Mouse (Mus musculus): ENCODE measurements around the gene Ly6g6d. TPM values are rescaled to one million over a fixed set of nuclear protein-coding genes. Genes with fewer than 3 reads are reported as not detected.
A peak's percentile ranks its signal among the peaks of the same experiment; 100 is the strongest.

Gene Ly6g6d
- total and polyA plus RNA-seq, 3 experiments = 0.61 to 1.3 TPM; not detected in 1

GRCm38 (mm10) chr17:35055691-35056495, 22.0 kb downstream of the Ly6g6d start:
- H3K79me2 ChIP-seq (replicated peaks; ENCODE audit: control insufficient read depth, insufficient read depth, low read length) = no peaks in the 10 kb centered on the region
- peaks cover 9% of the 10 kb centered on the region for H3K36me3 ChIP-seq (ENCODE audit: control insufficient read depth, insufficient read depth, low read length)
- peaks cover 14% of the 10 kb centered on the region for H3K4me1 ChIP-seq (ENCODE audit: control insufficient read depth, insufficient read depth, low read length)
- TF ChIP-seq EP300 (IDR thresholded peaks at IDR 0.05; ENCODE audit: insufficient read depth, low read depth, low read length) (0 out of 2 replicates have a peak, but pooled peaks have one; percentile 12), POLR2A (IDR thresholded peaks at IDR 0.05; ENCODE audit: insufficient read depth, low read depth, low read length) (no peak; the same call in 1 of the 2 replicates), CTCF (IDR thresholded peaks at IDR 0.05) (no peak)
- peak overlapping the region; percentile 38 for H3K27ac ChIP-seq
- H3K4me3 ChIP-seq = no peak overlapping the region
- no peak overlapping the region for H3K9ac ChIP-seq (ENCODE audit: low read depth, low read length)
- intact Hi-C loops (cut with DNase I) = no loop called here
- 51% methylated on average over 7 of the region's 7 CpGs for WGBS
- H3K27me3 ChIP-seq (ENCODE audit: control insufficient read depth, insufficient read depth, low read length) = no peaks in the 10 kb centered on the region
- DNase-seq = no peak

GRCm38 (mm10) chr17:35052271-35052798, 25.5 kb downstream of the Ly6g6d start:
- Histone ChIP-seq H3K27ac (peak overlapping the region; percentile 95), H3K79me2 (replicated peaks; ENCODE audit: control insufficient read depth, insufficient read depth, low read length) (no peaks in the 10 kb centered on the region), H3K4me1 (ENCODE audit: control insufficient read depth, insufficient read depth, low read length) (peaks cover 18% of the 10 kb centered on the region), H3K36me3 (ENCODE audit: control insufficient read depth, insufficient read depth, low read length) (peaks cover 7% of the 10 kb centered on the region), H3K9ac (ENCODE audit: low read depth, low read length) (no peak overlapping the region), H3K27me3 (ENCODE audit: control insufficient read depth, insufficient read depth, low read length) (no peaks in the 10 kb centered on the region), H3K4me3 (peak overlapping the region; percentile 64; the same call in 1 of the 2 replicates)
- WGBS = 38% methylated on average over 12 of the region's 12 CpGs
- no peak for TF ChIP-seq POLR2A (IDR thresholded peaks at IDR 0.05; ENCODE audit: insufficient read depth, low read depth, low read length)
- TF ChIP-seq EP300 (IDR thresholded peaks at IDR 0.05; ENCODE audit: insufficient read depth, low read depth, low read length) = no peak
- TF ChIP-seq CTCF (IDR thresholded peaks at IDR 0.05) = no peak
- no peak for DNase-seq
- intact Hi-C loops (cut with DNase I) = no loop called here

- H3K4me1 ChIP-seq (ENCODE audit: control insufficient read depth, insufficient read depth, low read length) = peaks cover 18% of the 10 kb centered on the region
- peak overlapping the region; percentile 64 for H3K4me3 ChIP-seq
- peak overlapping the region; percentile 70 for H3K9ac ChIP-seq (ENCODE audit: low read depth, low read length)
- H3K36me3 ChIP-seq (ENCODE audit: control insufficient read depth, insufficient read depth, low read length) = peaks cover 7% of the 10 kb centered on the region
- no peaks in the 10 kb centered on the region for H3K79me2 ChIP-seq (replicated peaks; ENCODE audit: control insufficient read depth, insufficient read depth, low read length)
- TF ChIP-seq EP300 (IDR thresholded peaks at IDR 0.05; ENCODE audit: insufficient read depth, low read depth, low read length) (peak; percentile 84), CTCF (IDR thresholded peaks at IDR 0.05) (no peak), POLR2A (IDR thresholded peaks at IDR 0.05; ENCODE audit: insufficient read depth, low read depth, low read length) (peak; percentile 84)
- H3K27me3 ChIP-seq (ENCODE audit: control insufficient read depth, insufficient read depth, low read length) = no peaks in the 10 kb centered on the region
- intact Hi-C loops (cut with DNase I) = no loop called here
- peak overlapping the region; percentile 95 for H3K27ac ChIP-seq
- DNase-seq = peak; percentile 82 to 90
- WGBS = 8% methylated on average over 21 of the region's 21 CpGs
These were observed 26.4 kb downstream of the Ly6g6d start for GRCm38 (mm10) chr17:35051156-35052086.

GRCm38 (mm10) chr17:35050126-35050750, 27.6 kb downstream of the Ly6g6d start:
- peak; percentile 87 to 89 for DNase-seq
- H3K36me3 ChIP-seq (ENCODE audit: control insufficient read depth, insufficient read depth, low read length) = peaks cover 5% of the 10 kb centered on the region; the same call in 1 of the 2 replicates
- H3K4me1 ChIP-seq (ENCODE audit: control insufficient read depth, insufficient read depth, low read length) = peaks cover 13% of the 10 kb centered on the region
- H3K4me3 ChIP-seq = peak overlapping the region; percentile 82
- no peak for TF ChIP-seq EP300 (IDR thresholded peaks at IDR 0.05; ENCODE audit: insufficient read depth, low read depth, low read length)
- TF ChIP-seq POLR2A (IDR thresholded peaks at IDR 0.05; ENCODE audit: insufficient read depth, low read depth, low read length) = peak; percentile 94
- no peaks in the 10 kb centered on the region for H3K79me2 ChIP-seq (replicated peaks; ENCODE audit: control insufficient read depth, insufficient read depth, low read length)
- H3K9ac ChIP-seq (ENCODE audit: low read depth, low read length) = peak overlapping the region; percentile 90
- WGBS = under 1% methylated on average over 27 of the region's 27 CpGs
- H3K27me3 ChIP-seq (ENCODE audit: control insufficient read depth, insufficient read depth, low read length) = no peaks in the 10 kb centered on the region
- peak overlapping the region; percentile 99 for H3K27ac ChIP-seq
- intact Hi-C loops (cut with DNase I) = no loop called here

- intact Hi-C loops (cut with DNase I) = no loop called here
- Histone ChIP-seq H3K36me3 (ENCODE audit: control insufficient read depth, insufficient read depth, low read length) (peaks cover 2% of the 10 kb centered on the region; the same call in 1 of the 2 replicates), H3K4me1 (ENCODE audit: control insufficient read depth, insufficient read depth, low read length) (peaks cover 16% of the 10 kb centered on the region), H3K79me2 (replicated peaks; ENCODE audit: control insufficient read depth, insufficient read depth, low read length) (no peaks in the 10 kb centered on the region), H3K4me3 (peak within 1 kb of the TSS; percentile 82), H3K27ac (peak within 1 kb of the TSS; percentile 99), H3K9ac (ENCODE audit: low read depth, low read length) (peak within 1 kb of the TSS; percentile 90), H3K27me3 (ENCODE audit: control insufficient read depth, insufficient read depth, low read length) (no peaks in the 10 kb centered on the region)
- peak; percentile 36 for TF ChIP-seq CTCF (IDR thresholded peaks at IDR 0.05)
- no peak for TF ChIP-seq EP300 (IDR thresholded peaks at IDR 0.05; ENCODE audit: insufficient read depth, low read depth, low read length)
- TF ChIP-seq POLR2A (IDR thresholded peaks at IDR 0.05; ENCODE audit: insufficient read depth, low read depth, low read length) = peak; percentile 75
- under 1% methylated on average over 11 of the region's 11 CpGs for WGBS
- peak; percentile 70 to 78 for DNase-seq
These were observed 28.3 kb downstream of the Ly6g6d start, which contains the start of gene Clic1 for GRCm38 (mm10) chr17:35049561-35050016. TSS of gene Clic1 (plus strand) at chr17:35049966.

Measured in heart, adult 2 months (tissue).